In the genomic region with DNA sequence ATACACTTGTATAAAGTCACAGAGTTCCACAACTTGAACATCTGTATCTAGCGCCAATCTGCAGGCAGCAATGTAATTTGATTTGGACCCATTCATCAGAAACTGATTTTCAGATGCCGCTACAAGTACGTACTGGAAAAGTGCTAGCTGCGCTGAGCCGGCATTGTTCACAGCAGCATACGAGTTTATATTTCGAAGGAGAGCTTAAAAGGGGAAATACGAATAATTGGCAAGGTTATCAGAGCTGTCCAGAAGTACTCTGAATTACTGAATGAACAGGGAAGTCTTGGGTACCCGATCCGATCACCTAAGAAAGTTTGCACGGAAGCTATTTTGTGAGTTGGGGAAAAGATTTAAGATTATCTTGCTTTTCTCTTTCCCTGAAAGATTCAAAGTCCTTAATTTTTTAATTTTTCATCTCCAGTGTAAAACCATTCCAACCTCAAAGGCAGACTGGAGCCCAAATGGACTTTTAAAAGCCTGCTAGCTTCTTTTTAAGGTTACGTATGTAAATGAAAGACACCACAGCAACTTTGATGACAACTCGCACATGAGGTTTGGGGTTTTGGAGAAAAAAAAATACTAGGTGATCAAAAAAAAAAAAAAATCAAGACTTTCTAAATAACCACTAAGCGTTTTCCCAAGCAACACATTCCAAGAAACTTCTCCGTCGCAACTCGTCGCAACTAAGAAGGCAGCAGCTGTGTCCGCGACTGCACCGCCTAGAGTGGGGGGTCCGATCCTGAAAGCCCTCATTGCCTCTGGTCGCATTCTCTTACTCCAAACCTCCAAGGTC, we compare ENCODE assay signal across 8 mouse cellular contexts. TPM values are rescaled to one million over a fixed set of nuclear protein-coding genes. Genes with fewer than 3 reads are reported as not detected.
DNase-seq lines count a peak whose midpoint lies in the region; ATAC-seq and TF ChIP-seq lines count a peak whose summit lies in the region.

No protein-coding gene starts in this region.

- H3K9ac ChIP-seq in liver, postnatal 0 days (replicated peaks): peak overlapping the region; percentile 99

- peaks cover 5% of the 10 kb centered on the region; the same call in 1 of the 2 replicates for H3K36me3 ChIP-seq in heart, embryonic 10.5 days
- peaks cover 24% of the 10 kb centered on the region for H3K36me3 ChIP-seq in G1E (replicated peaks)
- H3K36me3 ChIP-seq in liver, postnatal 0 days (replicated peaks; ENCODE audit: insufficient read depth, low read length): no peaks in the 10 kb centered on the region

- no peak for DNase-seq in heart, embryonic 10.5 days (ENCODE audit: low spot score)
- no peak for DNase-seq in heart, postnatal 4 days
- peak; percentile 13 for DNase-seq in G1E (ENCODE audit: low spot score)
- no peak for DNase-seq in liver, postnatal 0 days
- no peak for DNase-seq in layer of hippocampus, postnatal 25 days (ENCODE audit: extremely low spot score in 1 of 2, low spot score in 1 of 2)
- DNase-seq in cerebellum, adult 11-12 months: no peak
- no peak for DNase-seq in frontal cortex, postnatal 14 days (ENCODE audit: low spot score in 2 of 2)

- 14% methylated on average over 23 of the region's 23 CpGs for WGBS in heart, embryonic 10.5 days
- 6% methylated on average over 23 of the region's 23 CpGs for WGBS in liver, postnatal 0 days (ENCODE audit: insufficient replicate concordance)

- H3K4me3 ChIP-seq in heart, embryonic 10.5 days: peak overlapping the region; percentile 95
- peak overlapping the region; percentile 88 for H3K4me3 ChIP-seq in G1E (ENCODE audit: low read depth, low read length)
- H3K4me3 ChIP-seq in liver, postnatal 0 days (ENCODE audit: low read depth, low read length): peak overlapping the region; percentile 94

- no peaks in the 10 kb centered on the region for H3K9me3 ChIP-seq in heart, embryonic 10.5 days
- H3K9me3 ChIP-seq in G1E (replicated peaks): no peaks in the 10 kb centered on the region
- no peaks in the 10 kb centered on the region for H3K9me3 ChIP-seq in liver, postnatal 0 days (ENCODE audit: low read length)

- H3K27me3 ChIP-seq in heart, embryonic 10.5 days (ENCODE audit: insufficient read depth, poor library complexity, severe bottlenecking): peaks cover 17% of the 10 kb centered on the region
- H3K27me3 ChIP-seq in G1E (ENCODE audit: insufficient read depth, low read length): peaks cover 26% of the 10 kb centered on the region
- H3K27me3 ChIP-seq in liver, postnatal 0 days (ENCODE audit: insufficient read depth, low read length): no peaks in the 10 kb centered on the region

- ATAC-seq in G1E (ENCODE audit: extremely low read depth, insufficient number of reproducible peaks, low FRiP score, poor library complexity, severe bottlenecking): 0 out of 2 replicates have a peak, but pooled peaks have one; percentile 9
- 0 out of 2 replicates have a peak, but pooled peaks have one; percentile 16 for ATAC-seq in granulocyte monocyte progenitor cell, adult 5-6 weeks (replicated peaks; ENCODE audit: poor library complexity, severe bottlenecking)
- ATAC-seq in liver, postnatal 0 days: no peak

- H3K4me1 ChIP-seq in heart, embryonic 10.5 days: peaks cover 17% of the 10 kb centered on the region; the same call in 1 of the 2 replicates
- H3K4me1 ChIP-seq in G1E (ENCODE audit: insufficient read depth, low read depth, low read length): peaks cover 37% of the 10 kb centered on the region
- peaks cover 21% of the 10 kb centered on the region for H3K4me1 ChIP-seq in liver, postnatal 0 days (ENCODE audit: insufficient read depth)

- peak overlapping the region; percentile 93 for H3K4me2 ChIP-seq in liver, postnatal 0 days (ENCODE audit: low read depth, low read length)

- no peak for TF ChIP-seq CTCF in G1E (IDR thresholded peaks at IDR 0.05; ENCODE audit: low read depth, low read length)
- no peak for TF ChIP-seq CTCF in liver, postnatal 0 days (IDR thresholded peaks at IDR 0.05; ENCODE audit: low read depth)

- no peak for TF ChIP-seq EP300 in liver, postnatal 0 days (IDR thresholded peaks at IDR 0.05; ENCODE audit: low read depth)

- H3K27ac ChIP-seq in heart, embryonic 10.5 days: peak overlapping the region; percentile 97
- H3K27ac ChIP-seq in liver, postnatal 0 days (ENCODE audit: low read depth): no peak overlapping the region

RNA-seq across cellular contexts. Expression of a gene that starts 1.4 kb away (rescaled TPM):
- polyA plus RNA-seq in heart, embryonic 10.5 days (2016; fragmentation: Nextera tagmentation; extraction: Ambion mirVana): 19.9 and 26.9 TPM in 2 replicates
- 10 to 100 TPM; 53.4 to 60.5 TPM for total RNA-seq in heart, postnatal 4 days (2021)
- 87.1 and 92.8 TPM in 2 replicates for total RNA-seq in G1E (2014; fragmentation: Nextera tagmentation)
- 8.6 and 9.6 TPM in 2 replicates for total RNA-seq in G1E (2017)
- polyA plus RNA-seq in G1E (2012): 9.1 and 13.9 TPM in 2 replicates
- total RNA-seq in granulocyte monocyte progenitor cell, adult 5-6 weeks (2014; fragmentation: Nextera tagmentation): 33.0 and 52.9 TPM in 2 replicates
- 12.3 and 13.5 TPM in 2 replicates for total RNA-seq in granulocyte monocyte progenitor cell, adult 5-6 weeks (2017)
- 8.7 and 8.9 TPM in 2 replicates for polyA plus RNA-seq in liver, postnatal 0 days (2015; fragmentation: Nextera tagmentation; extraction: Ambion mirVana)
- 10 to 100 TPM; 75.3 to 89.6 TPM for total RNA-seq in layer of hippocampus, postnatal 25 days (2021)
